Mouse (Mus musculus): Measurements from ENCODE around the gene Gm47841. TPM values are rescaled to one million over a fixed set of nuclear protein-coding genes. Genes with fewer than 3 reads are reported as not detected.
A peak's percentile ranks its signal among the peaks of the same experiment; 100 is the strongest.

Gm47841 gene
- total RNA-seq, 4 experiments from 2014 or later: not detected

DNA sequence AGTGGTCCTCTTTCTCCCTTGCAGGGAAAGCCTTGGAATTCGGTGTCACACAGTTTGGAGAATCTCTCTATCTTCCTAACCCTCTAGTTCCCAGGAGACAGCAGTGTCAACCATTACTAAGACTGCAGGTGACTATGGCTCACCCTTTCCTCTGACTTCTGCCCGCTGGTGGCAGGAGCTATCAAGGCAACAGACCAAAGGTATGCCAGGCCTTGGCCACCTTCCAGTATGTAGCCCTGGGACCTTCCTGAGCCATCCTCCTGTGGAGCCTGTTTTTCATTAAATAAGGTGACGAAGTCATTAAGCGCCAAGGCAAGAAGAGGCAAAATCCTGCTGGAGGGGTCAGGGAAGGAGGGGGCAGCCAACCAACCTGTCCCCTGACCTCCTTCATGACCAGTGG, 28.0 kb upstream of the Gm47841 start:
- DNase-seq (ENCODE audit: low spot score in 2 of 2): no peak

DNA sequence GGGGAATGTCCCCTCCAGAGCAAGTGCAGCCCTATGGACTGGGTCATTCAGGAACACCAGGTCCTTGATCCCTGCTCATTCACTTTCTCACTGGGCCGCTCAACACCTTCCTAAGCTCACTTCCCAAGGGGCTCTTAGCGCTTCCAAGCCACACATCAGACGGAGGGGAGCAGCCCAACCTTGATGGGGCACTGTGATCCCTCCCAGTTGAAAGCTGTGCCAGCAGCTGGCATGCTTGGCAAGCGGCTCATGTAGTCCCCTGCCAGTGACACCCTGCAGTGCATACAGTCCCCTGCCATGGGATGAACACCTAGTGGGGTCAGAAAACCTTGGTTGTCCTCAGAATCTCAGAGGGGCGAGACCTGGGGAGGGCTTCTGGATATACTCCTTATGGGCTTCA, 26.9 kb upstream of the Gm47841 start:
- no peak for DNase-seq (ENCODE audit: low spot score in 2 of 2)

DNA sequence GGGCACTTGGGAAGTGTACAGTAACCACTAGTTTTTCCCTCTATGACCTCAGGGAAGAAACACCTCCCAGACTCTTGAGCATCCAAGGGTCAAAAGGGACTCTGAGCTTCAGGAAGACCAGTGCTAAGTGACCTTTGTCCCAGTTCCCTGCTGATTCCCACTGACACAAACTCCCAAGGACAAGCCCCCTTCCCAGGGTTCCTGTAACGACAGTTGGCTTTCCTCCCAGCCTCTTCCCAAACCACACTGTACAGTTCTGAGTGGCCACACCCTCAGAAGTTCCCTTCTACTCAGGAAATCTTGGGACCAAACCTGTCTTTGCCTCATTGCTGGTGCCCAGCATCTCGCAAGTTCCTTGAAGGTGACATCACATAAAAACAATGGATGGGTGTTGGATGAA, 25.5 kb upstream of the Gm47841 start:
- no peak for DNase-seq (ENCODE audit: low spot score in 2 of 2)

DNA sequence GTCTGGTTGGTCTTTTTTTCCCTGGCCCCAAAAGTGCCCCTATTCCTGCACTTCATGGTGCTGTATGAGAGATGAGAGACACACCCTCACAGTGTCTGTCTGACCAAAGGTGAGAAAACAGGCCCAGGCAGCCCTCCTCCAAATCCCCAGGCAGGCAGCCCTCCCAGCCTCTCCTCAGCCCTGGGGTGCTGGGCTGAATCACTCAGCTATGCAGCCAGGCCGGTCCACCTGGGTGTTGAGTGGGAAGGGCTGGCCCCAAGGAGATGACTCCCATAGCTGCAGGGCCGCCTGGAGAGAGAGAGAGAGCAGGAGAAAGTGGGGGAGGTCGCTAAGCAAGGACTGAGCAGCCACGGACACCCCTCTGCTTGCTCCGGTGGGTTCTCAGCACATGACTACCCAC, 23.6 kb upstream of the Gm47841 start:
- DNase-seq (ENCODE audit: low spot score in 2 of 2): no peak

DNA sequence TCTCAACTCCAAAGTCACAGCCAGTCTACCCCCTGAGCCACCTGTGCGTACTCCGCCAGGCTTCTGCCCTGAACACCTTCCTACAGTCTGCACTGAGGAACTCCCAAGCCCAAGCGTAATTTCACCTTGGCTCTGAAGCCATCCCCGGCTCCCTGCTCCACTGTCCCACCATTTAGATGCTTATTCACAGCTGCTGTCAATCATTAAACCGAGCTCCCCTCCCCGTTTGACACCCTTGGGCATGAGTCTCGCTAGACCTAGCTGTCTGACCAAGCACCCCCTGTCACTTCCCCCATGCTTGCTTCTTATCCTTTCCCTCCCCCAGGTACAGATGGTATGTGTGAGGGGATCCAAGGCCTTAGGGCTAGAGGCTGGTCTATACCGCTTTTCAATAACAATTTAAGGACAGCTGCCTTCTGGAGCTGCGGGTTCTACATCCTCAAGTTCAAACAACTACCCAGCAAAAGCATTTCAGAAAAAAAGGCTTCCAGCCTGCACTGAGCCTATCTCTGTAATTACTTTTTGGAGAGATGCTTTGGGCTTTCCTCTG, 22.5 kb upstream of the Gm47841 start:
- no peak for DNase-seq (ENCODE audit: low spot score in 2 of 2)

DNA sequence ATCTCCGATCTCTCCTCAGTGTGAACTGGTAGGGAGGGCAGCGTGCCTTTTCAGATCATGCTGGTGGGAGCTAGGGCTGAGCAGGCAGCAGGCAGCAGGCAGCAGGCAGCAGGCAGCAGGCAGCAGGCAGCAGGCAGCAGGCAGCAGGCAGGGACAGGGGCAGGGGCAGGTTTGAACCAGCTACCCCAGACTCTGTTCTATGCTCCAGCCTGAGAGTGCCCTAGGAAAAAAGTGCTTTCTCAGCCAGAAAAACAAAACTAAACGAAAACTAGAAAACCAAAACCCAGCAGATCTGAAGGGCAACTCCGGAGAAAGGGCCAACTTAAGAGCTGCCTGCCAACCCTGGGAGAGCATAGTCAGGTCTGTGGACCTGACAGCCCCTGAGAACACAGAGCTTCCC, 21.5 kb upstream of the Gm47841 start:
- DNase-seq (ENCODE audit: low spot score in 2 of 2): no peak

DNA sequence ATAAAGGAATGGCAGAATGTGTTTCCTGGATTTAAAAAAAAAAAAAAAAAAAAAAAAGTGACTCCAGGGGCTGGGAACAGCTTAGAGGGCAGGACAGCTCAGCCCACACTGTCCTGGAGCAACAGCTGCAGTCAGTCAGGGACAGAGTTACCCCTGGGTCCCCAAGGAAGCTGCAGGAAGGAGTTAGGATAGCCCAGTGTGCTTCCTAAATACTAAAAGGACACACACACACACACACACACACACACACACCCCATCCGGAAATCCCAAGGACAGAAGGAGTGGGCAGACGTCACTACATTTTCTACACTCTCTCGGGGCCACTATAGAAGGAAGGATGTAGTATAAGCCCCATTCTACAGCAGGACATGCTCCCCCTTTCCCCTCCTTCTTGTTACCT, 20.8 kb upstream of the Gm47841 start:
- DNase-seq (ENCODE audit: low spot score in 2 of 2): no peak

DNA sequence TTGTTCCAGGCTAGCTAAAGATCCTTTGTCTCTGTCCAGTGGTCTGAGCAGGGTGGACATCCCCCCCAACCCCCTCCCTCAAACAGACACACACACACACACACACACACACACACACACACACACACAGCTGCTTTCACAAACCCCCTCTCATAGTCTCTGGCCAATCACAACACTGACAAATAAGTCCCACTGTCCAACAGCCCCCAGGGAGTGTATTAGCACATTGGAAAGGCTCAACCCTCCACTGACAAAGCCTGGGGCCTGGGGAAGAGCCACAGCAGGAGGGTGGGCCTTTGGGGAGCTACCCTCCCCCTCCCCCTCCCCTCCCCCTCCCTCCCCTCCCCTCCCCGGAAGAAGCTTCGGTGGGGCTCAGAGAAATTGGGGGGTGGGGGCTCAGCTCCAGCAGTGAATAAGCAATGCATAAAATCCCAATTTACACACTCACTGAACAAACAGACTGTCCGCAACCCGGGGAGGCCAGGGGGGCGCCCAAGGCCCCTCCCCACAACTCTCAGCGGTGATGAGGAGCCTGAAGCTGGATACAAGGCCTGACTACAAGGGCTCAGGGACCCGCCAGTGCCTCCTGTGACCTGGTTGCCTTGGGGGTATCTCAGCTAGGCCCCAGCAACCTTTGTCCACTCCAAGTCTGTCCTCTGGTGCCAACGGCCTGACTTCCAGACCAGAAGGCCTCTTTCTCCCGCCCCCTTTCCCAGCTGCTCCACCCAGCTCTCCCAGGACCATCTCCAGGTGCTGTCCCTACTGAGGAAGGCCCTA, 19.9 kb upstream of the Gm47841 start:
- no peak for DNase-seq (ENCODE audit: low spot score in 2 of 2)

DNA sequence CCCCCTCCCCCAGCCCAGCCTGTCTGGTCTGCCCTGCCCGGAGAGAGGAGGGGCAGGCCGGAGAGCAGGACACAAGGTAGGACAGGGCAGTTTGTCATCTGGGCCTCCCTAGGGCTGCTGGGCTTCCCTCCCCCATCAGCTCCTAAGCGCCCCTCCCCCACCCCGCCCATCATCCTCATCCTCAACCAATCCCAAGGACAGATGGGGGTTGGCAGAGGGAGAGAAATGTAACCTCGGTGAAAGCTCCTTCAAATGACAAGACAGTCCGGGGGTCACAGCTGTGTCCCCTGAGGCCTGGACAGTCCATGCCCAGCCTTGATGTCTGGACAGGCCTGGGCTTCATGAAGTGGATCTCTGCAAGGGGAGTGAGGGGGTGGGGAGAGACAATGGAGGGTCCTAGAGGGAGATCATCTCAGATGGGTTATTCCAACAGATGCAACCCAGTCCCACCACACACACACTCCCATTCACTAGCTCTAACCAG, 19.2 kb upstream of the Gm47841 start:
- DNase-seq (ENCODE audit: low spot score in 2 of 2): no peak

DNA sequence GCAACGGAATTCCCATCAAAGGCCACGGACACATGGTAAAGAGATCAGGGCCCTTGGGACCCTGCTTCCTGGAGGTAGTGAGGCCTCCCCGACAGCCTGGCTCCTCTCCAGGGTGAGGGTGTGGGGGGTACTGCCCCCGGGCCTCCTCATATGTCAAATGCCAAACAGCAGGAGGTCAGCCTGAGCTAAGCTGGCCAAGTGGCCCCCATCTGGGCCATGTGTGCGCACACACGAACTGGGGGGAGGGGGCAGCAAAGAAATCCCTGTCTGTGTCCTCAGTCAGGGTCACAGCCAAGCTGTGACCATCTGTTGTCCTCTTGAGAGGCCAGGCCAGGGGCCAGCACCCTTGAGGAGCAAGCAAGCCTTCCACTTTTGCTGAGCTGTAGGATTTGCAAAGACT, 17.9 kb upstream of the Gm47841 start:
- DNase-seq (ENCODE audit: low spot score in 2 of 2): no peak

DNA sequence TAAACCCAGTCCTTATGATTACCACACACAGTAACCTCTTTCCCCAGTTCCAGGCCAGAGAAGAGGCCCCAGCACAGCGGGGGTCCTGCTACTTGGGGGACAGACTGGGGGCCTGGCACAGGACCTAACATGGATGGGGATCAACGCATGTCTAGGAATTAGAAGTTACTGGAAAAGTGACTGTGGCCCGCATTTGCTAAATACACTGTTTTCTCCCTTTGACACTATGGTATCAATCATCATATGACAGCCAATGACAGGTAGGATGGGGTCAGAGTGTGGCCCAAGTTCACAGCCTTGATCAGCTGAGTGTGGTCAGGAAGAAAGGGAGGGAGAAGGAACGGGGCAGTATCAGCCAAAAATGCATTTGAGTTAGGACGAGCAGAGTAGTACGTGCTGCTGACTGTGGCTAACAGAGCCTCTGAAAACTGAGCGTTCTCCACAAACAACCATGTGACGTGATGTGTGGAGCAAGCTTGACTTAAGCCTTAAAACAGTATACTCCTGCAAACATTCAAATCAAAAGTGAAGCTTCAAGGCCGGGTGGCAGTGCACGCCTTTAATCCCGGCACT, 13.2 kb upstream of the Gm47841 start:
- DNase-seq (ENCODE audit: low spot score in 2 of 2): no peak

DNA sequence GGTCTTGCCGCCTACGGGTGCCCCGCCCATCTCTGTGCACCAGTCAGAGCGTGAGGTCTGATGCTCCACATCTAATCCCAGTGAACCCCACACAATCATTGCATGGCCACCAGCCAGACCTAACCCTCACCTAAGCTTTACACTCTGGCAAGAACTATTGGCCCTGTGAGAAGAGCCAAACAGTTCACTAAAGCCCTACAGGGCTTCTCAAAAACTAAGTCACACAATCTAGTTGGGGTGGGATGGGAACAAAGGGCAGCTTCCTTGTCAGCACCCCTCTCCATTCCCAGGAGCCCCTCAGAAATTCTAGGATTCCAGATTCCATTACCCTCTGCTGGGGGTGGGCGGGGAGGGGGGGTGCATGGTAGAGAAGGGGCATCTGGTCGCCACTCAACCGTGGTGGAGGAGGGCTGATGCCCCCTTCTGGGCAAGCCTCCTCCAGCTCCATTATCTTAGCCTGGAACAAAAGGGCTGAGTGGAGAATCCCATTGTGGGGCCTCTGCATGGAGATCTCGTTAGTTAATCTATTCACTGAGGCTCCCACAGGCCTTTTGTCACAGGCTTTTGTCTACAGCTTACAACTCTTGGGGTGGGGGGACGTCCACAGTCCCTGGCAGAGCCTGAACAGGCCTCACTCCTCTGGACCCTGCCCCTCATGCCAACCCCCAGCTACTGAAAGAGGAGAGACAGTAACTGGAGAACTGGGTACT, 12.5 kb upstream of the Gm47841 start:
- no peak for DNase-seq (ENCODE audit: low spot score in 2 of 2)

DNA sequence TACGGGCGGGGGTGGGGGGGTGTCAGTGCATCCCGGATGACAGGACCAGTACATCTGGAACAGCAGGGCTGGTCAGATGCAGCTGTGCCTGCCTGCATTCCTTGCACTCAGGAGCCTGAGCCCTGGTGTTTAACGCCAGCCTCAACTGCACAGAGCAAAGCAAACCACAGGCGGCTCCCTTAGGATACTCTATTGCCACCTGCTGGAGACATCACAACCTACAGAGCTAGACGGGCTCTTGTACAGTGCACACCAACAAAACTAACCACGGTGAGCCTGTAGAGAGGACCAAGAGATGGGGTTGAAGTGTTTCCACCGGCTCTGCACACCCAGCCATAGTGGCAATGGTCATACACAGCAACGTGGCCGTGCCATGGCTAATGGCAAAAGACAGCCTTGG, 9.0 kb upstream of the Gm47841 start:
- DNase-seq (ENCODE audit: low spot score in 2 of 2): no peak

DNA sequence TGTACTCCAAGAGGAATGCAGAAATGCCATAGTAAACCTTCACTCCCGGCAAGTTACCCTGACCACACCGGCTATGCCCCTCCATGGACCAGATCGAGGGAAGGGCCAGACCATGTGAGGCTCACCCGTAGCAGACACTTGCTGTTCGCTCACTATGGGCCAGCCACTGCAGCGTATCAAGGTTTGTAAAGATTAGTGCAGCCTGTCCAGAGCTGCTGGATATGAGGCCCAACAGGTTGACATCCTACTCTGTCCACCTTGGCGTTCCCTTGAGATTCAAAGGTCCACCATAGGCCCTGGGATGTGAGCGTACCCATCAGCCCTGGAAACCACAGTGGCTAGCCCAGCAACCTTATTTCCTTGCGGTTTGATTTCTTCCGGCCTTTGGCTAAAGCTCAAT, 7.3 kb upstream of the Gm47841 start:
- DNase-seq (ENCODE audit: low spot score in 2 of 2): no peak

DNA sequence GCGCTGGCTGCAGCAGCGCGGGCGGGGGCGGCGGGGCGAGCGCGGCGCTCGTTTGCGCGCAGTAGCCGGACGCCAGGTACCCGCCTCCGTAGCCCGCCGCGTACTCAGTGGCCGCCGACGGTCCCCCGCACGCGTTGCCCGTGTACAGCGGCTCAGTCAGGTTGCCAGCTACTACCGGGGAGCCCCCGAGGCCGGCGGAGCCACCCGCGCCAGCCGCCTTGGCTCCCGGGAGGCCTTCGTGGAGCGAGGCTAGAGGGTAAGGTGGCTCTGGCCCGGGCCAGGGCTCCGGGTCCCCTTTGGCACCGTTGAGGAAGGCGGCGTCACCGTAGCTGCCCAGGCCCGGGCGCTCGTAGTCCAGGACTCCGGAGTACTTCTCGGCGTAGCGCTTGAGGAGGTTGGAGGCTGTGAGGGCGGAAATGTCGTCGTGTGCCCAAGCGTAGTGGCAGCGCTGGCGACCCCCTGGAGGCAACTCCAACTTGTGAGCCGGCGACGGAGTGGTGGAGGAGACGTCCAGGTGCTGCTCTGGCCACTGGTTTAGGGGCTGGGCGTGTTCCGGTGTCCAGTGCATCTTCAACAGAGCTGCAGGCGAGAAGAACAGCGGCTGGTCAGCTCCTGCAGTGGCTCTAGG, 6.7 kb upstream of the Gm47841 start:
- no peak for DNase-seq (ENCODE audit: low spot score in 2 of 2)

DNA sequence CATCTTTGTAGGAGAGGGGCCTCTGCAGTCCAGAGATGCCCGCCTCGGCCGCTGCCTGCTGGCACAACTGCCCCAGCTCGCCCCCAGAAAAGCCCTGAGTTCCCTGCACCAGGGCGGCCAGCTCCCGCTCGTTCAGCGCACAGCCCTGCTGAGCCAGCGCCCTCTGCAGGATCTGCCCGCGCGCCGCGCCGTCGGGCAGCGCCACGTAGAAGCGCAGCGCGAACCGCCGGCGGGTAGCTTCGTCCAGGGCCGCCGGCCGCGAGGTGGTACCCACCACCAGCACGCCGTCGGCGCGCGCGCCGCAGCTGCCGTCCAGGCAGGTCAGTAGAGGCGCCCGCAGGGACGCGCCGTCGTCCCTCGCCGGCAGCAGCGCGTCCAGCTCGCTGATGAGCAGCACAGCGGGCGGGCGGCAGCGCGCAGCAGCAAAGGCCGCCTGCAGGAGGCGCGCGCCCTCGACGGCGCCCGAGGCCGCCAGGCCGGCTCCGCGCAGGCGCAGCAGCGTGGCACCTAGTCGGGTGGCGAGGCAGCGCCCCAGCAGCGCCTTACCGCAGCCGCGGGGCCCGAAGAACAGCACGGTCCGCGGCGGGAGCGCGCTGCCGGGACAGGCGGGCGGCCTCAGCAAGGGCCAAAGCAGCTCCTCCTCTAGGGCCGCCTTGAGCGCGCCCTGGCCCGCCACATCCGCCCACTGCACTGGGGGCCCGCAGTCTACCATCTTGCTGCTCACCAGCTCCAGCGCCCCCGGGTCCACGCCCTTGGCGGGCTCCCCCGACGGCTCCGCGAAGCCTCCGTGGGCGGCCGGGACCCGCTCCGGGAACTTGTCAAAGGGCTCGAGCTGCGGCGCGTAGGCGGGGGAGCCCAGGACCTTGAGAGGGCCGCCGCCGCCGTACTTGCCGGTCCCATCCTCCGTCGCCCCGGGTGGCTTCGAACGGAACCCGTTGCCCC, 5.6 kb upstream of the Gm47841 start:
- no peak for DNase-seq (ENCODE audit: low spot score in 2 of 2)

DNA sequence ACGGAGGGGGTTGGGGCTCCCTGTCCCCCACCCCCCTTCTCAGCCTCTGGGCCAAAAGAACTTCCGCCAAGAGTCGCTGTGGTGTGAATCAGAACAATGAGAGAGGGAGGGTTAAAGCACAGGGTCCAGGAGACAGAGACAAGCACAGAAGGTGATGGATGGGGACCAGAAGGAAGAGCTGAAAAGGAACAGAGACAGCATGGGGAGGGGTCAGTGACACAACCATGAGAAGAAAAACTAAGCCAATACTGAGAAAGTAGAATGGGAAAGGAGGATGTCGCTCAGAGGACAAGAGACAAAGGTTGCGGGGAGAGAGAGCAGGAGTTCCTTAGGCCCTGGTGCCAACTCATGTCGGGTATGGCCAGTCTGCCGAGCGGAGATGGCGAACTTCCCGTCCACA, 4.7 kb upstream of the Gm47841 start:
- DNase-seq (ENCODE audit: low spot score in 2 of 2): no peak

DNA sequence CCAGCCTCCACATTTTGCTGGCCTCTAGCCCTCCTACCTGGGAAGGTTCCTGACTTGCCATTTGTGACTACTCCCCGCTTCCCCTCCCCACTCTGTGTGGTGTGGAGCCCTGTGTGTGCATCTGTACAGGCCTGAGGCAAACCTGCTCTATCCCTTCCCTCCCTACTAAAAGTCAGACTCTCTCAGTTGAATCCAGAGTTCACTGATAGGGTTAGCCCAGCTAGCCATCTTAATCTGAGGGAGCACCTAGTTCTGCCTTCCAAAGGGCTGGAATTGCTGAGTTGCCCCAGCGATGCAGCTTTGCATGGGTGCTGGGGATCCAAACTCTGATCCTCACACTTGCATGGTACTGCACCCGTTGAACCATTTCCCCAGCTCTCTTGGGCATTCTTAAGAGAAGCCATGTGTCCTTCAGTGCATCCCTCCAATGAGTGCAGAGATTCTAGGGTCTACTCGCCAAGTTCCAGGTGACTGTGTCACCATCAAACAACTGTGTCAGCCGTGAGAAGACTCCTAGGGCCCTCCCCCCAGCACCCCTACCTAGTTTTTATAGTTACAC, 1.2 kb upstream of the Gm47841 start:
- no peak for DNase-seq (ENCODE audit: low spot score in 2 of 2)

DNA sequence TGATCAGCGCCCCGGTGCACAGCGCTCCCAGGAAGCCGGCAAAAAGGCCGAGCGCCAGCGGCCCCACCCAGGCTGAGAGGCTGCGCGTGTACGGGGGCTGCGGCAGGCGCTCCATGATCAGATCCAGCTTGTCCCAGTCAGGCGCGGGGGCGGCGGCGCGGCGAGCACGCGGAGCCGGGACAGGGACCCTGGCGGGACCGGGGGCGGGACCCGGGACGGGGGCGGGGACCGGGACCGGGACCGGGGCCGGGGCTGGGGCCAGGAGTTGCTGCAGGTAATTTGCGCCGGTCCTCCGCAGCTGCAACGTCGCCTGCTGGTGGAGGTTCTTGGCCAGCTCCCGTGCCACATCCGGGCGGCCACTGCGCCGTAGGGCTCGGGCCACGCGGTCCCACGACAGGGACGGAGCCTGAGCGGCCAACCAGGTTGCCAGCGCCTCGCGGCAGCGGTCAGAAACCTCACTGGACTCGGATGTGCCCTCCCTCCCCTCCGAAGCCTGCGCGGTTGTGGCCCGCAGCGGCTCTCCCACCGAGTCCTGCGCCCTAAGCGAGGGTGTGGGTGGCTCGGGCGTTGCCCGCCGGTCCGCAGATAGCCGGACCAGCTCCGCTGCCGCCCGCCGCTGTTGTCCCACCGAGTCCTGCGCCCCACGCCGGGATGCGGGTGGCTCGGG, 537 bp downstream of the Gm47841 start:
- DNase-seq (ENCODE audit: low spot score in 2 of 2): peak in 1 of 2 experiments; percentile 10

DNA sequence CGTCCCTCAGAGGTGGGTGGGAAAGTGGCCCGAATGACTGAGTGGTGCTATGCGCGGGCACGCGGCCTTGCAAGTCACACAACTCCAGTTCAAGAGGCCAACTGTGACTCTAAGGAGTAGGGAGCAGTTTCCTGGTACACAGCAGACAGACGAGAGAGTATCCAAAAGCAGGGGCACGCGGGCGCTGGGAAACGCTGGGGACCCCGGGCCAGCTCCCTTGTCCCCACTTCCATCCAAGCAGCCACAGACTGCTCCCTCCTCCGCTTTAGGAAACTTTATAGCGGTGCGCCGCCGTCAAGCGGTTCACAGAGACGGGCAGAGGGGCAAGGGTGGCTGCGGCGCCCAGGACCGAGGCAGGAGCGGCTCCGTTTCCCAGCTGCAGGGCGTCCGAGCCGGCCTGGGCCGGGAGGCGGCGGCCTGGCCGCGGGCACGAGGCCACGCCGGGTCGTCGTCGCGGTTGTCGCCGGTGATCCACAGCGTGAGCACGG, 1.1 kb downstream of the Gm47841 start:
- no peak for DNase-seq (ENCODE audit: low spot score in 2 of 2)

Measured in gastrocnemius, adult 8-10 months (tissue).